Mouse (Mus musculus) retina, postnatal 7 days (tissue): ENCODE measurements at regions not wholly inside any gene's neighbourhood (a gene's known extent, or its start where the extent isn't known, plus 50 kb on each side); places are given as distances from the start of the nearest gene placed in this dataset.

Experiments
- DNase-seq: peaks from one replicate; pipeline ENCODE4 v3.0.0-alpha.2; 2012; ENCODE audit warnings: low read depth, low spot score

DNA sequence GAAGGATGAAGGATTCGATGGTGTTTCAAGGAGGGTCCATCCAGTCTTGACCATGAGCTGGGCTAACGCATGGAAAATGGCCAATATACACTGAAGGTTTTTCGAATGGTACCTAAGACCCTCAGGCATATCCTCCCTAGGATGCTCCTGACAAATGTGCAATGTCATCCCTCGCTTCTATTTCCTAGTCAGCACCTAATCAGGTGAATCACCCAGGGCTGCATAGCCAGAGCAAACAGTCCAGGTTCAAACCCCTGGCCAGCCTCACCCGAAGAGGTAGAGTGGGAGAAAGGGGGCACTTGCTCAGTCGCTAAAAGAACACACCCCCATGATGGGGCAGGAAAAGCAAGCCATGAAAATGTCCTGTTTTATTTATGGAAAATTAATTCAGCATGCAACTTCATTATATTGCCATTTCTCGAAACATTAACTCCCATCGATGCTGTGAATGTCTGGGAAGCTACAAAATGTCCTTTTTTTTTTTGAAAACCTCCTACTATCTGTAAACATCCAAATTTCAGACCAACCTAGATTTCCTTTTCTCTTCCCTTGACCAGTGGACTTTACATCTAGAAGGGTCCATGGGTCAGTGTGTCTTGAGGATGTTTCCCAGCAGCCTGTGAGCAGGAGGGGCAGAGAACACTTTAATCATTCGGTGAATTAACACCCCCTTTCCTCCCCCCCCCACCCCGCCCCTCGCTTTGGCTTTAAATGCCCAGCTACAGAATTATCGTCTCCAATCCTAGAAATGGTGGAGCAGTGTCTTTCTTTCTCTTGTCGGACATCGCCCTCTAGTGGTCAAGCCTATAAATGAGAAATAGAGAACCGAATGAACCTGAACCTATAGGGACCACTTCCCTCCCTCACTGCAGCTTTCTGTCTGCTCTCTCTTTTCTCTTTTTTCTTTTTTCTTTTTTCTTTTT lies 68.8 kb upstream of the Il12b start:
- peak; percentile 79 for DNase-seq

DNA sequence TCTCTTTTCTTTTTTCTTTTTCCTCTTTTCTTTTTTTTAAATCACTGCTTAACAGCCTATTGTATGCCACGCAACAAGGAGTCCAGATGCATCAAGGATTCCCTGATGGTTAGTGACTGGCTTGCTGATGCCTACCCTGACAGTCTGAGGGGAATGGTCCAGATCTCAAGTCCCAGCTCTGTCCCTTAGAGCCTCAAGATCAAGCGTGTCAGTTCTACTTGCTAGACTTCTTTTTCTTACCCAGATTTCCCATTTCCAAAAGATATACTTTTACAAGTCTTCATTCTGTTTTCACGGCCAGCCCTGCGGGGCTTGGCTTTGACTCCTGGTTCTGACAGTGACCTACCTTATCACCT lies 68.1 kb upstream of the Il12b start:
- no peak for DNase-seq

DNA sequence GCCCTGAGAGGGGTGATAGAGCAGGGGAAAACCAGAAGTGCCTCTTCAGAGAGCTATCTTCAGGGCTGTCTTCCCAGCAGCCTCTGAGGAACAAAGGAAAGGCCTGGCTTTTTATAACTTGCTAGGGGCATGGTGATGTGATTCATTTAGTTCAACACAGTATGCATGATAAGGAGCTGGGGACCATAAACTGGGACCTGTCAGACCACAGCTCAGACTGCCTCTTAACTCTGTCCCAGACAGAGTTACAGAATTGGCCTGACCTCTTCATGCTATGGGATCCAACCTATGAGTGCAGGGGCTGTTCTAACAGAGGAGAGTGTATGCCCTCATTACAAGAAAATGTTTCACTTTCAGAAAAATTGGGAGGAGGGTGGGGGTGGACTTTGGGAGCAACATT lies 59.3 kb upstream of the Il12b start:
- no peak for DNase-seq

DNA sequence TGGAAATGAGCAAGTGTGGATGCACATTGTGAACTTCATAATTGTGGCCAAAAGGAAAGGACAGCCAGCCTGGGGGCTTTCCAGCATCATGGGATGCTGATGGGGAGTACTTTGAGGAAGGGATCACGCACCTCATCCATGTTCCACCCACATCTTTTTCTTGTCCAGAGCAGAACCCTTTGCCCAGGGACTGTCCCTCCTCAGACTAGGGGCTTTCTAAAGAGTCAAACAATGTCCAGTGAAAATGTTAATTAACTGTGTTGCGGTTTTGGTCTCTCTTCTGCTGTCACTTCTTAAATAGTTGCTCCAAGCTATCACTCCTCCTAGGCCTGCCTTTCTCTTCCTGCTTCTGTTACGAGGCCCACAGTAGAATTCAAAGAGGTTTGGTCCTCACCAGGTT lies 51.6 kb upstream of the Il12b start:
- no peak for DNase-seq

DNA sequence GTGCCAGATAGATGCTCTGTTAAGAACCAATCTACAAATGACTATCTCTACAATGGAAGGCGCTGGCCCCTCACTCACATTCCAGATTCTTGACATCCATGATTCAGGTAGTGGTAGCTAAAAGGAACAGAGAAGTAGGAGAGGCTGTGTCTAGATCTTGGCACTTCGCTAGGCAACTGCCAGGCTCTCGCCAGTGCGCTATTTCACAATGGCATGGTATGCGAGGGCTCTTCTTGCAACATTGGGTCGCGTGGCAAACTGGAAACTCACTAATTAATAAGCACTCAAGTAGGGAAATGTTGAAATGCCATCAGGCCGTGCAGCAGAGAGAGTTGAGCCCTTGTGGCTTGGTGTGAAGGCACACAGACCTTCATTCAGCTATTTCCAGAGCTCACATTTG lies 50.3 kb upstream of the Il12b start:
- DNase-seq, result no peak
